Mouse (Mus musculus) lung, adult 2 months (tissue): Measurements from ENCODE around the gene Klhl6.

Experiments used
- CTCF ChIP-seq: fragments of 200-500 bp; IDR thresholded peaks from 2 replicates; pipeline ENCODE4 v1.5.1; 2011; ENCODE audit warnings: mild to moderate bottlenecking, low read length, control low read depth; ENCODE audit not compliant: insufficient read depth
- POLR2A ChIP-seq: fragments of 200-500 bp; IDR thresholded peaks from 2 replicates; pipeline ENCODE4 v1.6.1; 2011; ENCODE audit warnings: low read depth, mild to moderate bottlenecking, control low read depth, low read length, borderline replicate concordance; ENCODE audit errors: extremely low read depth

- no peak for TF ChIP-seq POLR2A
- no peak for TF ChIP-seq CTCF
Observed at GRCm38 (mm10) chr16:19946578-19947298, 36.1 kb downstream of the Klhl6 start.
